Mouse (Mus musculus) cortical plate, adult 2 months (tissue): ENCODE results near the gene B130006D01Rik. TPM values are rescaled to one million over a fixed set of nuclear protein-coding genes. Genes with fewer than 3 reads are reported as not detected.
A peak's percentile ranks its signal among the peaks of the same experiment; 100 is the strongest.
"Not testable (repeated sequence)": the region's sequence is repeated elsewhere in the genome, so short reads cannot be mapped to it uniquely, and the experiment has no call there.

Experiments used
- H3K27ac ChIP-seq: fragments of 200-500 bp; 2 replicates; pipeline ENCODE4 v1.5.1; 2012; ENCODE audit warnings: low read length, control low read depth, inconsistent platforms; ENCODE audit not compliant: insufficient read depth
- H3K4me1 ChIP-seq: fragments of 200-500 bp; 2 replicates; pipeline ENCODE4 v1.6.1; 2011; ENCODE audit warnings: low read length; ENCODE audit not compliant: control insufficient read depth, insufficient read depth
- H3K4me3 ChIP-seq: fragments of 200-500 bp; 2 replicates; pipeline ENCODE4 v1.5.1; 2011; ENCODE audit warnings: mild to moderate bottlenecking, low read length, control low read depth; ENCODE audit not compliant: insufficient read depth
- CTCF ChIP-seq: fragments of 200-500 bp; IDR thresholded peaks from 2 replicates; pipeline ENCODE4 v1.5.1; 2011; ENCODE audit warnings: mild to moderate bottlenecking, control low read depth, low read length; ENCODE audit not compliant: insufficient read depth; ENCODE audit errors: extremely low read depth
- POLR2A ChIP-seq: fragments of 200-500 bp; IDR thresholded peaks from 2 replicates; pipeline ENCODE4 v1.6.1; 2011; ENCODE audit warnings: mild to moderate bottlenecking, low read length, control low read depth; ENCODE audit not compliant: insufficient read depth; ENCODE audit errors: extremely low read depth
- polyA plus RNA-seq: library from polyadenylated mRNA; depleted of rRNA; stranded (reverse); fragments of >200 nt; gene quantifications from 2 replicates; pipeline ENCODE4 v1.2.3, GENCODE M21; 2012

The B130006D01Rik gene
- polyA plus RNA-seq, 1 experiment, result 0.40 TPM

DNA sequence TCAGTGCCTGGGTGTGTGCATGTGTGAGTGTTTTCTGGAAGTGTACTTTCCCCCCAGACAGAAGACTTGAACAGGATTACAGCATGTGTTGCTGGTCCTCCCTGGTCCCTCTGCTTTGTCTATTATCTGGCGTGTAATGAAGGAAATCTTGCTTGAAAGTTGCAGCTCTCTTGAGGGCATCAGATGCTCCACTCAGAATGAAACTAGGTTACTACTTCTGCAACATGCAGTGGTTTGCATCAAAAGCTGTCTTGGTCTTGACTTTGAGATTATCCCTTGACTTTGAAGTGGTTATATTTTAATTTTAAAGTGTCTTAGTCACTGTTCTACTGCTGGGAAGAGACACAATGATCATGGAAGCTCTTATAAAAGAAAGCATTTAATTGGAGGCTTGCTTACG lies 11.1 kb downstream of the B130006D01Rik start:
- H3K4me1 ChIP-seq, result no peaks in the 10 kb centered on the region; the same call in 1 of the 2 replicates
- H3K27ac ChIP-seq, result no peak overlapping the region
- no peak overlapping the region for H3K4me3 ChIP-seq
- TF ChIP-seq POLR2A (no peak), CTCF (no peak)

DNA sequence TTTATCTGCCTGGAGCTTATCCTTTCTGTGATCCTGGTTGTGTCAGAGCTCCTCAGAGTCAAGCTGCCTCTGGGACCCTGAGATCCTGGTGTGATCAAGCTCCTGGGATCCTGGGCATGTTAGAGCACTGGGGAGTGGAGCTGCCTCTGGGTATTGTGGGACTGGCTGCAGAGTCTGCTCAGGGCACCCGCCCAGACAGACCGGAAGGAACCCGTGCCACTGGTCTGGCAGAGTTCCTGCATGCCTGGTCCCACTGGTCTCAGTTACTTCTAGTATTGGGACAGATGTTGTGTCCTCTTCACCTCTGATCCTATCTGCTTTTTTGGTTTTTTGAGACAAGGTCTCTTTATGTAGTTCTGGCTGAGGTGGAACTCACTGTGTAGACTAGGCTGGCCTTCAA lies 14.4 kb downstream of the B130006D01Rik start:
- H3K27ac ChIP-seq, result no peak overlapping the region
- no peak overlapping the region for H3K4me3 ChIP-seq
- TF ChIP-seq POLR2A (no peak), CTCF (no peak)
- no peaks in the 10 kb centered on the region; the same call in 1 of the 2 replicates for H3K4me1 ChIP-seq

- Histone ChIP-seq H3K4me1 (no peaks in the 10 kb centered on the region; the same call in 1 of the 2 replicates), H3K27ac (no peak overlapping the region), H3K4me3 (no peak overlapping the region)
- TF ChIP-seq POLR2A (no peak), CTCF (no peak)
Observed at GRCm38 (mm10) chr11:95744521-95744920, 21.1 kb downstream of the B130006D01Rik start.

DNA sequence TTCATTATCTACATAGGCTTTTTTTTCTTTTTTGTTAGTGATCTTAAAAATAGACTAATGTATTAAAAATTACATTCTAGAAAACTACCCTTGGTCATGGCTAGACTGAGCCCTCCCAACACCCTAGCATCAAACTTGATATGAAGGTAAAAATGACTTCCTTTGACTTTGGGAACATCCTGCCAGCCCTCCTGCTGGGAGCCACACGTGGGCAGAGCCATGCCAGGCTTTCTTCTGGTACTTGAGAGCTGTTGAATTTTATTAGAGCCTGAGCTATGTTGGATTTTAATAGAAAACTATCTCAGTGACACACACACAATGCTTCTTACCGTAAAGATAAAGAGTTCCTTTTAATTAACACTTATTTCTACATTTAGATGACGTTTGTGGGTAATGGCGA lies 23.4 kb downstream of the B130006D01Rik start:
- Histone ChIP-seq H3K4me3 (no peak overlapping the region), H3K4me1 (no peaks in the 10 kb centered on the region), H3K27ac (no peak overlapping the region)
- TF ChIP-seq CTCF (no peak), POLR2A (no peak)

DNA sequence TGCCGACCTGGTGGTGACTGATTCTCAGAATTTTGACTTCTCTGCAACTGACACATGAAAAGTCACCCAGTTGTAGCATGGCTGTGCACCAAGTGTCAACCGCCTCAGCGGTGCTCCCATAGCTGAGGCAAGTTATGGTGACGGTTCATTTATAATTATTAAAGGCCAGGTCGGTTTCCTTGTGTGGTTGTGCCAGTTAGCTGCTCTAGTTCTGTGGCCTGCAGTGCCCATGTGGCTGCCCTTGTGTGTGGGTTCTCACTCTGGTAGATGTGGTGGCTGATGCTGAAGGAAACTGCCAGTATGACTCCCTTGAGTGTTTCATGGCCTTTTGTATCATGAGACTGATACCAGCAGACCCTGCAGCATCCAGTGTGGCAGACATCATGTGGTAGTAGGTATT lies 24.9 kb downstream of the B130006D01Rik start:
- TF ChIP-seq POLR2A, result no peak
- no peak for TF ChIP-seq CTCF
- Histone ChIP-seq H3K4me3 (no peak overlapping the region), H3K27ac (no peak overlapping the region), H3K4me1 (no peaks in the 10 kb centered on the region)

GRCm38 (mm10) chr11:95749619-95750018 lies 26.2 kb downstream of the B130006D01Rik start:
- H3K27ac ChIP-seq, result no peak overlapping the region
- H3K4me3 ChIP-seq, result no peak overlapping the region
- no peaks in the 10 kb centered on the region for H3K4me1 ChIP-seq
- no peak for TF ChIP-seq POLR2A

- Histone ChIP-seq H3K4me3 (no peak overlapping the region), H3K4me1 (no peaks in the 10 kb centered on the region), H3K27ac (no peak overlapping the region)
- TF ChIP-seq CTCF, result peak; percentile 90
- TF ChIP-seq POLR2A, result no peak
Observed at GRCm38 (mm10) chr11:95750995-95751394, 27.6 kb downstream of the B130006D01Rik start.

GRCm38 (mm10) chr11:95755137-95755536 lies 31.8 kb downstream of the B130006D01Rik start:
- not testable (repeated sequence) for H3K27ac ChIP-seq, H3K4me1 ChIP-seq, H3K4me3 ChIP-seq

GRCm38 (mm10) chr11:95760521-95760920 lies 37.1 kb downstream of the B130006D01Rik start:
- Histone ChIP-seq H3K4me3 (no peak overlapping the region), H3K27ac (no peak overlapping the region), H3K4me1 (0 out of 2 replicates have a peak, but pooled peaks cover 1% of the 10 kb centered on the region)
- TF ChIP-seq POLR2A (no peak), CTCF (no peak)

- Histone ChIP-seq H3K27ac (no peak overlapping the region), H3K4me3 (no peak overlapping the region), H3K4me1 (0 out of 2 replicates have a peak, but pooled peaks cover 1% of the 10 kb centered on the region)
- TF ChIP-seq POLR2A (no peak), CTCF (no peak)
Observed at GRCm38 (mm10) chr11:95762996-95763395, 39.6 kb downstream of the B130006D01Rik start.

DNA sequence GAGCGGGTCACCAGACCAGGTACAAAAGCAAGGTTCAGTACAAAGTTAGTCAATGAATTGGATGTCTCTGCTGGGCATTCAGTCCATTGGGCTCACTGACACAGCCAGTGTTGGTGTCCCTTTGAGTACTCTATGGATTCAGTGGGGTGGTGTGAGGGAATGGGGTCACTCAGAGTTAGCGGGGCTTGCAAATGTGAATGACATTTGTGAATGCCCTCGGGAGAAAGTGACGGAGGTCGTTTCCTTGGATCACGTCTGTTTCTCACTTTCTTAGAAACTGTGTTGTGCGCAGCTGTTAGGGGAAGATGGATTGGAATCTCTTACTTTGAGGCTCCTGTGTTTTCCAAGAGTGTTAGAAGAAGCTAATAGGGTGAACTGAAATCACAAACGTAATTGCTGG lies 41.4 kb downstream of the B130006D01Rik start:
- TF ChIP-seq CTCF, result no peak
- no peak for TF ChIP-seq POLR2A
- Histone ChIP-seq H3K4me3 (no peak overlapping the region), H3K4me1 (0 out of 2 replicates have a peak, but pooled peaks cover 1% of the 10 kb centered on the region), H3K27ac (no peak overlapping the region)
